Mouse (Mus musculus) heart, adult 2 months (tissue): ENCODE measurements at regions not wholly inside any gene's neighbourhood (a gene's known extent, or its start where the extent isn't known, plus 50 kb on each side); places are given as distances from the start of the nearest gene placed in this dataset.

Experiments
- DNase-seq, 2 experiments: peaks; one replicate each; pipeline ENCODE4 v3.0.0; 2021
- H3K27ac ChIP-seq: fragments of 200-600 bp; 2 replicates; pipeline ENCODE4 v1.8.1; 2022
- H3K27me3 ChIP-seq: fragments of 200-500 bp; 2 replicates; pipeline ENCODE4 v1.6.1; 2012; ENCODE audit warnings: mild to moderate bottlenecking, low read length, inconsistent platforms, mixed read lengths; ENCODE audit not compliant: control insufficient read depth, insufficient read depth
- H3K36me3 ChIP-seq: fragments of 200-500 bp; 2 replicates; pipeline ENCODE4 v1.6.1; 2012; ENCODE audit warnings: low read length, inconsistent platforms; ENCODE audit not compliant: control insufficient read depth, insufficient read depth
- H3K4me1 ChIP-seq: fragments of 200-500 bp; 2 replicates; pipeline ENCODE4 v1.6.1; 2011; ENCODE audit warnings: low read length; ENCODE audit not compliant: control insufficient read depth, insufficient read depth
- H3K4me3 ChIP-seq: fragments of 200-600 bp; 2 replicates; pipeline ENCODE4 v1.8.1; 2022
- H3K79me2 ChIP-seq: fragments of 200-500 bp; replicated peaks from 2 replicates; pipeline ENCODE4 v1.6.1; 2012; ENCODE audit warnings: mild to moderate bottlenecking, inconsistent platforms, low read length, moderate library complexity, mixed read lengths; ENCODE audit not compliant: control insufficient read depth, insufficient read depth
- H3K9ac ChIP-seq: fragments of 200-500 bp; 2 replicates; pipeline ENCODE4 v1.6.1; 2012; ENCODE audit warnings: low read depth, mild to moderate bottlenecking, control low read depth, inconsistent platforms, low read length, mixed read lengths
- CTCF ChIP-seq: fragments of 200-600 bp; IDR thresholded peaks from 2 replicates; pipeline ENCODE4 v1.8.1; 2022; ENCODE audit warnings: antibody characterized with exemption, mild to moderate bottlenecking, moderate library complexity
- EP300 ChIP-seq: fragments of 200-500 bp; IDR thresholded peaks from 2 replicates; pipeline ENCODE4 v1.6.1; 2011; ENCODE audit warnings: low read depth, low read length, control low read depth; ENCODE audit not compliant: insufficient read depth
- POLR2A ChIP-seq: fragments of 200-500 bp; IDR thresholded peaks from 2 replicates; pipeline ENCODE4 v1.6.1; 2011; ENCODE audit warnings: mild to moderate bottlenecking, low read depth, low read length, control low read depth; ENCODE audit not compliant: insufficient read depth
- WGBS: fragments of 180-500 bp; shearing (Covaris S2); methylation state at CpG from one replicate; pipeline ENCODE4 v1.1.7; 2018; 5-methylcytosine and 5-hydroxymethylcytosine counted together
- intact Hi-C: fragments of 180-260 bp; cut with DNase I; formaldehyde crosslinking; loops from one replicate; pipeline ENCODE4 v1.15.1; 2025

- Histone ChIP-seq H3K79me2 (no peaks in the 10 kb centered on the region), H3K27me3 (no peaks in the 10 kb centered on the region), H3K4me1 (no peaks in the 10 kb centered on the region), H3K27ac (no peak overlapping the region), H3K9ac (no peak overlapping the region), H3K4me3 (no peak overlapping the region), H3K36me3 (no peaks in the 10 kb centered on the region)
- 86% methylated on average over 2 of the region's 2 CpGs for WGBS
- no peak for DNase-seq
- intact Hi-C loops = no loop called here
- TF ChIP-seq POLR2A = no peak
- TF ChIP-seq CTCF = no peak
- TF ChIP-seq EP300 = no peak
Measured at GRCm38 (mm10) chr2:137759455-137759854, 496.9 kb upstream of the Btbd3 start.

DNA sequence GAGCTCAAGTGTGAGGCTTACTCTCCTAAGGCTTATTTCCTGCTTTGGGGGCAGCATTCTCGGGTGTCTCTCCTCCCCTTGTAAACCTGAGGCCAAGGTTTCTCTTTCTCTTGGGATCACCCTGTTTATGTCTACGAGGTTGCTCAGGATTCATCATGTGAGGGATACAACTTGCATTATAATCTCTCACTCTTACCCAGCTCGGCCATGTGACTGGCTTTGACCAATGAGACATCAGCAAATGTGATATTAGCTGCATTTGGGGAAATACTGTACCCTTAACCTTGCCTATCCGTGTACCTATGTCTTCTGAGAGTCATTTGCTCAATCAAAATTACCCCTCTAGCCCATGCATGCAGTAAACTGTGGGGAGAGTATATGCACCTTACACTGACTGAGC, 498.0 kb upstream of the Btbd3 start:
- Histone ChIP-seq H3K27ac (no peak overlapping the region), H3K27me3 (no peaks in the 10 kb centered on the region), H3K4me1 (no peaks in the 10 kb centered on the region), H3K9ac (no peak overlapping the region), H3K4me3 (no peak overlapping the region), H3K36me3 (no peaks in the 10 kb centered on the region), H3K79me2 (no peaks in the 10 kb centered on the region)
- 64% methylated on average over 4 of the region's 4 CpGs for WGBS
- no peak for DNase-seq
- intact Hi-C loops = no loop called here
- TF ChIP-seq CTCF (no peak), EP300 (no peak), POLR2A (no peak)

- Histone ChIP-seq H3K4me3 (no peak overlapping the region), H3K27me3 (no peaks in the 10 kb centered on the region), H3K4me1 (no peaks in the 10 kb centered on the region), H3K36me3 (no peaks in the 10 kb centered on the region), H3K9ac (no peak overlapping the region), H3K27ac (no peak overlapping the region), H3K79me2 (no peaks in the 10 kb centered on the region)
- TF ChIP-seq EP300 (no peak), POLR2A (no peak), CTCF (no peak)
- WGBS = 50% methylated on average over 13 of the region's 13 CpGs
- DNase-seq = peak in 1 of 2 experiments; percentile 5
- intact Hi-C loops = no loop called here
Measured at GRCm38 (mm10) chr2:137757231-137758212, 498.8 kb upstream of the Btbd3 start.

DNA sequence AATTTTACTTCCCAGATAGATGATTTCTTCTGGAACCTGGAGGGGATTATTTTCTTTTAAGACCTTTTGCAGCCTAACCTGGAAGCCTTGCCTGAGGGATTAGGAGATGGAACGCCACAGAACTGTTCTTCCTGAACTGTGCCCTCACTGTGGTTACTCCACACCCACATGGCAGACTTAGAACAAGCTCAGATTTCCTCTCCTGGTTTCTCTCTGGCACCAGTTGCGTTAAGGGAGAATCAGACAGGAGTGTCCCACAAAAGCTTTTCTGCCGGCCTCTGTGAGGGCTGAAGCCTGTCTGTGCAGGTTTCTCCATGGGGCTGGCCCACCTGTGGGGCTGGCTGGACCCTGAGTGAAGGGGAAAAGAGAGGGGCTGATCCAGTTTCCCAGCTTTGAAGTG, 500.1 kb upstream of the Btbd3 start:
- no peak for DNase-seq
- Histone ChIP-seq H3K36me3 (no peaks in the 10 kb centered on the region), H3K27me3 (no peaks in the 10 kb centered on the region), H3K4me1 (no peaks in the 10 kb centered on the region), H3K27ac (no peak overlapping the region), H3K9ac (no peak overlapping the region), H3K4me3 (no peak overlapping the region), H3K79me2 (no peaks in the 10 kb centered on the region)
- 20% methylated on average over 3 of the region's 3 CpGs for WGBS
- TF ChIP-seq EP300 (no peak), POLR2A (no peak), CTCF (no peak)
- intact Hi-C loops = no loop called here

GRCm38 (mm10) chr2:137754481-137754880, 501.9 kb upstream of the Btbd3 start:
- Histone ChIP-seq H3K27ac (no peak overlapping the region), H3K9ac (no peak overlapping the region), H3K27me3 (no peaks in the 10 kb centered on the region), H3K36me3 (no peaks in the 10 kb centered on the region), H3K79me2 (no peaks in the 10 kb centered on the region), H3K4me3 (no peak overlapping the region), H3K4me1 (no peaks in the 10 kb centered on the region)
- TF ChIP-seq POLR2A (no peak), EP300 (no peak), CTCF (no peak)
- DNase-seq = no peak
- intact Hi-C loops = no loop called here
- 93% methylated on average over 3 of the region's 3 CpGs for WGBS

DNA sequence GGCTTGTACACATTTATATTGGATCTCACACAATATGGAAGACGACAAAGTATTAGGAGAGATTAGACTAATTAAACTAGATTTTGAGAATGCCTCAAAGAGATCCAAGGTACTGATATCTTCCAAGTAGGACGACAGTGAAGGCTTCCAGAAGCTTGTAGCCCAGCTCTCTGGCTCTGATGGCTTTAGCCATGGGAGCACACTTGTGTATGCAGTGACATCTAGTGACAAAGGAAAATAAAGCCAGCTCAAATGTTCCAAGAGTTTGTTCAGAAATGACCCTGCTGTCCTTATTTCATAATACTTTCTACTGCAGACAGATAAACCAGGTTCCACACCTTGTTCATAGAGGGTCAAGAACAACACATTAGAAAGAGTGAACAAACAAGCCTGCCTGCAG, 524.0 kb upstream of the Btbd3 start:
- Histone ChIP-seq H3K79me2 (no peaks in the 10 kb centered on the region), H3K9ac (no peak overlapping the region), H3K4me3 (no peak overlapping the region), H3K27me3 (no peaks in the 10 kb centered on the region), H3K4me1 (no peaks in the 10 kb centered on the region; the same call in 1 of the 2 replicates), H3K36me3 (no peaks in the 10 kb centered on the region), H3K27ac (no peak overlapping the region)
- peak in 1 of 2 experiments; percentile 14 for DNase-seq
- 1% methylated on average over 2 of the region's 2 CpGs for WGBS
- intact Hi-C loops = loop anchor here (1.0 to 10.0 kb wide), 5 partner anchors 210 to 1248 kb away; partner anchors contain the start of gene Jag1
- TF ChIP-seq CTCF (peak; percentile 94), EP300 (0 out of 2 replicates have a peak, but pooled peaks have one; percentile 56), POLR2A (no peak)
